Mouse (Mus musculus) mature B cell (primary cell): ENCODE measurements around the gene Chp1.
"Not testable (repeated sequence)": the region's sequence is repeated elsewhere in the genome, so short reads cannot be mapped to it uniquely, and the experiment has no call there.

Experiments
- in situ Hi-C: fragments of 300-500 bp; cut with MboI; formaldehyde crosslinking; loops from 2 replicates; pipeline ENCODE4 v1.14.3; 2019

The Chp1 gene

GRCm38 (mm10) chr2:119565284-119565683 lies 17.8 kb downstream of the Chp1 start:
- in situ Hi-C loops, result no loop called here

GRCm38 (mm10) chr2:119566182-119566855 lies 18.8 kb downstream of the Chp1 start:
- in situ Hi-C loops, result no loop called here

DNA sequence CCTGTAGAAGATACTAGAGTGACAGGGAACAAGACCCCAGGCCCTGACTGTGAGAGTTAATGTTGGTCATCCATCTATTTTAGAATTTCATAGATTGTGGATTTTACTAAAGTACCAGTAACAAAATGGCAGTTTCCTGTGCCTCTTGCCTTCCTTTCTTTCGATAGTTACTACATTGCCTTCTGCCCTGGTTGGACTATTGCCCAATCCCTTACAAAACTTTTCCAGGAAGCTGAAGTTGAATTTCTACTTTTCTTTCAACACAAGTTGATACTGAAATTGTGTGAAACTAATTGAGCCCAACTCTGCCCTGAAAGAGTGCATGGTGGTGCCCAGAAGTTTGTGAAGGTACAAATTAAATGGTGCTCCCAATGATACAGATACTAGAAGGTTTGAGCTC lies 25.0 kb downstream of the Chp1 start:
- in situ Hi-C loops, result no loop called here

- in situ Hi-C loops, result no loop called here
These were observed 34.1 kb downstream of the Chp1 start for GRCm38 (mm10) chr2:119581571-119581970.

GRCm38 (mm10) chr2:119583439-119583838 lies 35.9 kb downstream of the Chp1 start:
- in situ Hi-C loops, result no loop called here

- in situ Hi-C loops, result no loop called here
These were observed 36.8 kb downstream of the Chp1 start for GRCm38 (mm10) chr2:119584282-119584681.

DNA sequence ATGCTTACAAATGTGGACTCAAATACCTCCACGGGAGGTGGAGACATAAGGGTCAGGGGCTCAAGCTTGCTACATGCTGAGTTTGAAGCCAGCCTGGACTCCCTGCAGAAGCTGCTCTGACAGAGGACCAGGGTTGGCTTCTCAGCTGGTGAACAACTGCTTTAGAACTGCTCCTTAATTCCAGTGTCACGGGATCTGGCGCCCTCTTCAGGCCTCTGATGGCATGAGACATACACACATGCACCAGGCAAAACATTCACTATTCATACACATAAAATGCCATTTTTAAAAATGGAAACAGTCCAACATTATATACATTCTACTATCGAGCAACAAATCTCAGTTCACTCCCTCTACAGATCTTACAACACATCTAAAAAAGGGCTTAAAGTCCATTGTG lies 39.9 kb downstream of the Chp1 start:
- in situ Hi-C loops, result no loop called here

DNA sequence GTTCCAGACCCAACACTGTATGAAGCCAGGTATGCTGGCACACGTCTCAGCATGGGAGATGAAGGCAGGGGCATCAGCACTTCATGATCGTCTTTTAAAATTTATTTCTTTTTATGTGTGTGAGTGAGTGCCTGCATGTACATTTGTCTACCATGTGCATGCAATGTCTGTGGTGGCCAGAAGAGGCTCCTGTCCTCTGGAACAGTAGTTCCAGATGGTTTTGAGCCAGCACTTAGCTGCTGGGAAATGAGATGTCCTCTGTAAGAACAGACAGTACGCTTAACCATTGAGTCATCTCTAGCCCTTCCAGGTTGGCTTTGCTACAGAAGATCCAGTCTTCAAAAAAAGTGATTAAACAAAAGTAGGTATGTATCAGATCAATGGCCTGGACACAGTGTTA lies 43.8 kb downstream of the Chp1 start:
- in situ Hi-C loops, result loop anchor here (5.0 kb wide), 1 partner anchor 49 kb away; no protein-coding TSS in a partner anchor

- in situ Hi-C loops, result loop anchor here (5.0 kb wide), 1 partner anchor 51 kb away; no protein-coding TSS in a partner anchor
These were observed 46.2 kb downstream of the Chp1 start for GRCm38 (mm10) chr2:119593765-119594112.

- in situ Hi-C loops, result loop anchor here (5.0 kb wide), 1 partner anchor 52 kb away; no protein-coding TSS in a partner anchor
These were observed 46.9 kb downstream of the Chp1 start for GRCm38 (mm10) chr2:119594113-119594981.

- in situ Hi-C loops, result no loop called here
These were observed 47.8 kb downstream of the Chp1 start for GRCm38 (mm10) chr2:119595308-119595707.

GRCm38 (mm10) chr2:119596781-119597330 lies 49.4 kb downstream of the Chp1 start:
- in situ Hi-C loops, result no loop called here

GRCm38 (mm10) chr2:119601027-119601426 lies 53.5 kb downstream of the Chp1 start:
- in situ Hi-C loops, result no loop called here

DNA sequence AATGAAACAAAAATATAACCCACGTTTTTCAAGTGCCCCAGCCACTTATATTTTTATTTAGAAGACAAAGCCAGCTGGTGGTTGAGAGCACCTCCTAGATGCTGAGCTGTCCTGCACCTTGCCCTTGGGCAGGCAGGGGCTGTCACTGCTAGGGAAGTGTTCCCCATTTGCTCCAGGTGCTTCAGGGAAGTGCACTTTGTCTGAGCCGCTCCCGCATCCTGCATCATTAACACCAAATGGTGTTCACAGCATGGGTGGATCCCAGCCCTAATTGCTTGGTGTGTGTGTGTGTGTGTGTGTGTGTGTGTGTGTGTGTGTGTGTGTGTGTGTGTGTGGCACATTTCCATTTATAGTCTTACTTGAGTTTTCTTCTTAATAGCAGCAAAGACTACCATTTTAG lies 54.1 kb downstream of the Chp1 start:
- in situ Hi-C loops, result not testable (repeated sequence)

DNA sequence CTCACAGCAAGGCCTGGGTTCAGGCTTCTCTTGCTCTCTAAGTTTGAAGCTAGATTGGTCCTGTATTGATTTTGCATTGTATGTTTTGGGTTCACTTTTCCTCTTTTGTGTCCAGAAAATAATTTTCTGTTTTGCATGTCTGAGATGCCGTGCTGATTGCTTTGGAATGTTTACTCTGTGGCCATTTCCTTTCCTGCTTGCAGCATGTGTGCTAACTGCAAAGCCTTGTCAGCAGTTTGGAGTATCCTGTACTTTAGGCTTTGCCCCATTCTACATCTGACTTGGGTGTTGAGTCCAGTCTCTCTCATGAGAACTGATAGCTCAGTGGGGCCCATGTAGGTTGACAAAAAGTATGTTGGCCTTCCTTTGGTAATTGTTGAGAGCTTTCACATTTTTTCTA lies 55.0 kb downstream of the Chp1 start:
- in situ Hi-C loops, result no loop called here

- in situ Hi-C loops, result no loop called here
These were observed 56.4 kb downstream of the Chp1 start for GRCm38 (mm10) chr2:119603909-119604308.

GRCm38 (mm10) chr2:119605361-119605973 lies 58.0 kb downstream of the Chp1 start:
- in situ Hi-C loops, result no loop called here

- in situ Hi-C loops, result no loop called here
These were observed 59.5 kb downstream of the Chp1 start for GRCm38 (mm10) chr2:119607023-119607422.

DNA sequence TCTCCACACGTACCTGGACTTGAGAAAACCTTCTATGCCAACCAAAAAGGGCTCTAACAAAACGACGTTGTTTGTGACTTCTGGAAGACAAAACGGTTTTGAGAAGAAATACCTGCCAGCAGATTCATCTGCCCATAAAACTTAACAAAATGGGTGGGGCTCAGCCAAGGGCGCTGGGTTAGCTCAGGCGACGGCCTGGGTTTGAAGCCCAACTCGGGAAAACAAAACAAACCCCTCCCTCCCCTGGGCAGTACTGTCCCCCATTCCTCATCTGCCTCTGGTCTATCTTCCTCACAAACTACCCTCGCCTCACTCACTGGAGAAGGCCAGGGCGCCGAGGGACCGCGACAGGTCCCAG lies 70.3 kb downstream of the Chp1 start:
- in situ Hi-C loops, result no loop called here

DNA sequence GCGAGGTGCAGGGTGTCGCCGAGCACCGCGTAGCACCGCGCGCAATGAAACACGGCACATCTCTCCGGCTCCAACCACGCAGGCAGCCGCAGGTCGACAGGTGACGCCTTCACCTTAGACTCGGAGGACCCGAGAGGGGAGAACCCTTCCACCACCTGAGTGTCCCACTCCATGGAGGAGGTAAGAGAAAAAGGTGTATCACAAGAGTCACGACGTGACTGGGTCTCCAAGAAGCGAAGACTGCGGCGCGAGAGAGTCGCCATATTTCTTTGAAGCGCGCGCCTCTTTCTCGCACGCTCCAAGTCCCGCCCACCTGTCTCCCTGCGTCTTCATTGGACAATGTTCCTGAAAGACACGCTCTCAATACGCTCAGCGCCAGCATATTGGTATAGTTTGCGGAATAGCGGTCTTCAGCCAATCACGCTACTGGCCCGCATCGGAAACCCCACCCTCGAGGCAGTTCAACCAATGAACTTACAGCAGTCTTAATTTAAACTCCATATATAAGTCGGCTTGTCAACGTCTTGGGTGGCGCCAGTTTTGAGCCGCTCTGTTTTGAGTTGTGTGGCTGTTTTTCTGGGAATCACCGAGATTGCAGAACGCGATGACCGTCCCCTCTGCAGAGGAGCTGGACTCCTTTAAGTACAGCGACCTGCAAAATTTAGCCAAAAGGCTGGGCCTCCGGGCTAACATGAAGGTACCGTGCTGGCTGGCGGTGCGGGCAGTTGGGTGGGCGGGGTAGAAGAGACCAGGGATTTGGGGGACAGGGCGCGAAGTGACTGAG lies 70.9 kb downstream of the Chp1 start, which contains the start of the genes Nusap1 and Oip5:
TSS of gene Nusap1 (plus strand) at position 100 of the 784 bp plus-strand sequence.
TSS of gene Oip5 (minus strand) at position 271 of the 784 bp plus-strand sequence.
- in situ Hi-C loops, result no loop called here

GRCm38 (mm10) chr2:119619002-119619401 lies 71.5 kb downstream of the Chp1 start:
- in situ Hi-C loops, result not testable (repeated sequence)
